Mouse (Mus musculus) gastrocnemius, adult 18-20 months (tissue): ENCODE measurements around the gene Rcor3. TPM values are rescaled to one million over a fixed set of nuclear protein-coding genes. Genes with fewer than 3 reads are reported as not detected.

ENCODE experiments used
- DNase-seq: peaks from one replicate; pipeline ENCODE4 v3.0.0; 2021; ENCODE audit warnings: low spot score
- total RNA-seq, 2 experiments: library from RNA; stranded (reverse); gene quantifications; 2 replicates each; pipeline ENCODE4 v1.2.3; 2021

The Rcor3 gene
- total RNA-seq, 2 experiments from 2014 or later: 25.3 to 32.8 TPM

GRCm38 (mm10) chr1:192094451-192095170 is 43.3 kb downstream of the Rcor3 start:
- DNase-seq: peak; percentile 76

GRCm38 (mm10) chr1:192092879-192093660 is 44.8 kb downstream of the Rcor3 start:
- DNase-seq: peak; percentile 89

GRCm38 (mm10) chr1:192091806-192092772 is 45.8 kb downstream of the Rcor3 start, which contains the start of gene Traf5:
TSS of gene Traf5 (minus strand) at chr1:192092559.
- DNase-seq: peak; percentile 98

- no peak for DNase-seq
Observed at GRCm38 (mm10) chr1:192090689-192091567, 46.9 kb downstream of the Rcor3 start.

GRCm38 (mm10) chr1:192090281-192090680 is 47.6 kb downstream of the Rcor3 start:
- no peak for DNase-seq

- no peak for DNase-seq
Observed at GRCm38 (mm10) chr1:192089208-192090166, 48.4 kb downstream of the Rcor3 start.

- peak; percentile 44 for DNase-seq
Observed at GRCm38 (mm10) chr1:192088011-192088410, 49.9 kb downstream of the Rcor3 start.

GRCm38 (mm10) chr1:192087098-192087497 is 50.8 kb downstream of the Rcor3 start:
- DNase-seq: no peak

GRCm38 (mm10) chr1:192086279-192087037 is 51.4 kb downstream of the Rcor3 start:
- DNase-seq: no peak

GRCm38 (mm10) chr1:192085218-192085617 is 52.6 kb downstream of the Rcor3 start:
- no peak for DNase-seq

GRCm38 (mm10) chr1:192082646-192083045 is 55.2 kb downstream of the Rcor3 start:
- no peak for DNase-seq

- DNase-seq: no peak
Observed at GRCm38 (mm10) chr1:192081129-192081528, 56.7 kb downstream of the Rcor3 start.

GRCm38 (mm10) chr1:192079121-192079520 is 58.7 kb downstream of the Rcor3 start:
- DNase-seq: no peak

- DNase-seq: peak; percentile 57
Observed at GRCm38 (mm10) chr1:192078406-192078805, 59.5 kb downstream of the Rcor3 start.

GRCm38 (mm10) chr1:192076796-192077535 is 60.9 kb downstream of the Rcor3 start:
- peak; percentile 36 for DNase-seq

- DNase-seq: no peak
Observed at GRCm38 (mm10) chr1:192076101-192076500, 61.8 kb downstream of the Rcor3 start.

- DNase-seq: no peak
Observed at GRCm38 (mm10) chr1:192074824-192075223, 63.0 kb downstream of the Rcor3 start.

- peak; percentile 54 for DNase-seq
Observed at GRCm38 (mm10) chr1:192072426-192072825, 65.4 kb downstream of the Rcor3 start.
